Mouse (Mus musculus): ENCODE data around the gene Mrtfa. TPM values are rescaled to one million over a fixed set of nuclear protein-coding genes. Genes with fewer than 3 reads are reported as not detected.
A peak's percentile ranks its signal among the peaks of the same experiment; 100 is the strongest.

Mrtfa gene
- polyA plus RNA-seq, 1 experiment from 2014 or later, result 39.3 TPM

- H3K4me3 ChIP-seq (ENCODE audit: low read depth, low read length), result no peak overlapping the region
- no peaks in the 10 kb centered on the region for H3K27me3 ChIP-seq (ENCODE audit: control insufficient read depth, insufficient read depth, low read length)
- H3K4me1 ChIP-seq (ENCODE audit: control insufficient read depth, insufficient read depth, low read length), result peaks cover 20% of the 10 kb centered on the region; the same call in 1 of the 2 replicates
- WGBS, result 75% methylated on average over 6 of the region's 6 CpGs
- H3K9me3 ChIP-seq (ENCODE audit: control insufficient read depth, low read depth, low read length), result no peaks in the 10 kb centered on the region
- H3K36me3 ChIP-seq (ENCODE audit: control insufficient read depth, insufficient read depth, low read length), result no peaks in the 10 kb centered on the region
- H3K9ac ChIP-seq (replicated peaks; ENCODE audit: low read depth, low read length), result no peak overlapping the region
- ATAC-seq (ENCODE audit: insufficient number of reproducible peaks, insufficient read depth, low FRiP score, low read depth), result no peak
- no peak overlapping the region for H3K27ac ChIP-seq (ENCODE audit: low read length)
- no peak overlapping the region for H3K4me2 ChIP-seq (replicated peaks; ENCODE audit: low read depth, low read length)
Measured at GRCm38 (mm10) chr15:81034119-81034518, 156.4 kb downstream of the Mrtfa start.

GRCm38 (mm10) chr15:81032941-81033629 lies 157.5 kb downstream of the Mrtfa start:
- Histone ChIP-seq H3K27me3 (ENCODE audit: control insufficient read depth, insufficient read depth, low read length) (no peaks in the 10 kb centered on the region), H3K27ac (ENCODE audit: low read length) (no peak overlapping the region; the same call in 1 of the 2 replicates), H3K36me3 (ENCODE audit: control insufficient read depth, insufficient read depth, low read length) (no peaks in the 10 kb centered on the region), H3K9me3 (ENCODE audit: control insufficient read depth, low read depth, low read length) (no peaks in the 10 kb centered on the region), H3K4me3 (ENCODE audit: low read depth, low read length) (no peak overlapping the region), H3K4me2 (replicated peaks; ENCODE audit: low read depth, low read length) (no peak overlapping the region), H3K4me1 (ENCODE audit: control insufficient read depth, insufficient read depth, low read length) (peaks cover 20% of the 10 kb centered on the region; the same call in 1 of the 2 replicates), H3K9ac (replicated peaks; ENCODE audit: low read depth, low read length) (no peak overlapping the region)
- peak; percentile 46; the same call in 1 of the 2 replicates for ATAC-seq (ENCODE audit: insufficient number of reproducible peaks, insufficient read depth, low FRiP score, low read depth)
- 49% methylated on average over 9 of the region's 9 CpGs for WGBS

- Histone ChIP-seq H3K36me3 (ENCODE audit: control insufficient read depth, insufficient read depth, low read length) (no peaks in the 10 kb centered on the region), H3K27me3 (ENCODE audit: control insufficient read depth, insufficient read depth, low read length) (no peaks in the 10 kb centered on the region), H3K4me2 (replicated peaks; ENCODE audit: low read depth, low read length) (no peak overlapping the region), H3K9me3 (ENCODE audit: control insufficient read depth, low read depth, low read length) (no peaks in the 10 kb centered on the region), H3K4me3 (ENCODE audit: low read depth, low read length) (no peak overlapping the region), H3K27ac (ENCODE audit: low read length) (no peak overlapping the region), H3K4me1 (ENCODE audit: control insufficient read depth, insufficient read depth, low read length) (peaks cover 32% of the 10 kb centered on the region; the same call in 1 of the 2 replicates), H3K9ac (replicated peaks; ENCODE audit: low read depth, low read length) (no peak overlapping the region)
- 79% methylated on average over 4 of the region's 4 CpGs for WGBS
- no peak for ATAC-seq (ENCODE audit: insufficient number of reproducible peaks, insufficient read depth, low FRiP score, low read depth)
Measured at GRCm38 (mm10) chr15:81031611-81032010, 158.9 kb downstream of the Mrtfa start.

- WGBS, result 73% methylated on average over 10 of the region's 10 CpGs
- no peak overlapping the region for H3K4me2 ChIP-seq (replicated peaks; ENCODE audit: low read depth, low read length)
- no peak for ATAC-seq (ENCODE audit: insufficient number of reproducible peaks, insufficient read depth, low FRiP score, low read depth)
- no peaks in the 10 kb centered on the region for H3K27me3 ChIP-seq (ENCODE audit: control insufficient read depth, insufficient read depth, low read length)
- H3K4me3 ChIP-seq (ENCODE audit: low read depth, low read length), result no peak overlapping the region
- no peaks in the 10 kb centered on the region for H3K36me3 ChIP-seq (ENCODE audit: control insufficient read depth, insufficient read depth, low read length)
- H3K4me1 ChIP-seq (ENCODE audit: control insufficient read depth, insufficient read depth, low read length), result peaks cover 32% of the 10 kb centered on the region; the same call in 1 of the 2 replicates
- no peaks in the 10 kb centered on the region for H3K9me3 ChIP-seq (ENCODE audit: control insufficient read depth, low read depth, low read length)
- H3K9ac ChIP-seq (replicated peaks; ENCODE audit: low read depth, low read length), result no peak overlapping the region
- H3K27ac ChIP-seq (ENCODE audit: low read length), result no peak overlapping the region
Measured at GRCm38 (mm10) chr15:81030891-81031425, 159.6 kb downstream of the Mrtfa start.

- Histone ChIP-seq H3K27ac (ENCODE audit: low read length) (no peak overlapping the region; the same call in 1 of the 2 replicates), H3K9ac (replicated peaks; ENCODE audit: low read depth, low read length) (no peak overlapping the region; the same call in 1 of the 2 replicates)
Measured at GRCm38 (mm10) chr15:81027378-81028173, 163.0 kb downstream of the Mrtfa start.

GRCm38 (mm10) chr15:81026901-81027300 lies 163.7 kb downstream of the Mrtfa start:
- H3K27ac ChIP-seq (ENCODE audit: low read length), result no peak overlapping the region; the same call in 1 of the 2 replicates

More at GRCm38 (mm10) chr15:81027378-81028173, 163.0 kb downstream of the Mrtfa start:
- Histone ChIP-seq H3K4me2 (replicated peaks; ENCODE audit: low read depth, low read length) (no peak overlapping the region), H3K27me3 (ENCODE audit: control insufficient read depth, insufficient read depth, low read length) (no peaks in the 10 kb centered on the region), H3K9me3 (ENCODE audit: control insufficient read depth, low read depth, low read length) (no peaks in the 10 kb centered on the region), H3K4me3 (ENCODE audit: low read depth, low read length) (no peak overlapping the region), H3K4me1 (ENCODE audit: control insufficient read depth, insufficient read depth, low read length) (peaks cover 12% of the 10 kb centered on the region; the same call in 1 of the 2 replicates), H3K36me3 (ENCODE audit: control insufficient read depth, insufficient read depth, low read length) (no peaks in the 10 kb centered on the region)
- WGBS, result 29% methylated on average over 8 of the region's 8 CpGs
- ATAC-seq (ENCODE audit: insufficient number of reproducible peaks, insufficient read depth, low FRiP score, low read depth), result peak; percentile 76

GRCm38 (mm10) chr15:81023842-81024241 lies 166.7 kb downstream of the Mrtfa start:
- 88% methylated on average over 9 of the region's 9 CpGs for whole genome bisulfite sequencing
- ATAC-seq (ENCODE audit: insufficient number of reproducible peaks, insufficient read depth, low FRiP score, low read depth), result no peak

More at GRCm38 (mm10) chr15:81026901-81027300, 163.7 kb downstream of the Mrtfa start:
- H3K4me2 ChIP-seq (replicated peaks; ENCODE audit: low read depth, low read length), result no peak overlapping the region
- H3K4me3 ChIP-seq (ENCODE audit: low read depth, low read length), result no peak overlapping the region
- no peaks in the 10 kb centered on the region for H3K9me3 ChIP-seq (ENCODE audit: control insufficient read depth, low read depth, low read length)
- 64% methylated on average over 5 of the region's 5 CpGs for WGBS
- ATAC-seq (ENCODE audit: insufficient number of reproducible peaks, insufficient read depth, low FRiP score, low read depth), result no peak
- peaks cover 12% of the 10 kb centered on the region; the same call in 1 of the 2 replicates for H3K4me1 ChIP-seq (ENCODE audit: control insufficient read depth, insufficient read depth, low read length)
- H3K27me3 ChIP-seq (ENCODE audit: control insufficient read depth, insufficient read depth, low read length), result no peaks in the 10 kb centered on the region
- no peaks in the 10 kb centered on the region for H3K36me3 ChIP-seq (ENCODE audit: control insufficient read depth, insufficient read depth, low read length)
- H3K9ac ChIP-seq (replicated peaks; ENCODE audit: low read depth, low read length), result no peak overlapping the region; the same call in 1 of the 2 replicates

DNA sequence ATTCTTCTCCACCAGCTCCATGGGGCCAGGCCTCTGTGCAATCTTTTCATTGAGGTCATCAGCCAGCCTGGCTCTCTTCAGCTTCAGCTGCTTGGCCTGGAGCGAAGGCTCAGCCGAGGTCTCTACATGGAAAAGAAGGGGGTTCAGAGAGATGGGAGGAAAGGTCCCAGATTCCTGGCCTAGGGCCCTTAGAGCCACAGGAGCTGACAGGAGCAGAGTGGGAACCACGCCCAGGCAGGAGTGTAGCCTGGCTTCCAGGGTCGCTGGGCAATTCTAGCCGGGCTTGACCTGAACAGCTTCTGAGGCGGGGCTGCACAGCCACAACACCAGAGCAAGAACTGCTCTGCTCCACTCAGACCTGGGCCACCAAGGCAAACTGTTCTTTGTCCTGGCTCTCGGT lies 168.1 kb downstream of the Mrtfa start:
- WGBS, result 76% methylated on average over 7 of the region's 7 CpGs
- H3K36me3 ChIP-seq (ENCODE audit: control insufficient read depth, insufficient read depth, low read length), result peaks cover 30% of the 10 kb centered on the region
- H3K4me1 ChIP-seq (ENCODE audit: control insufficient read depth, insufficient read depth, low read length), result 0 out of 2 replicates have a peak, but pooled peaks cover 7% of the 10 kb centered on the region
- H3K4me3 ChIP-seq (ENCODE audit: low read depth, low read length), result no peak overlapping the region
- H3K4me2 ChIP-seq (replicated peaks; ENCODE audit: low read depth, low read length), result no peak overlapping the region
- H3K9me3 ChIP-seq (ENCODE audit: control insufficient read depth, low read depth, low read length), result no peaks in the 10 kb centered on the region
- no peak overlapping the region for H3K9ac ChIP-seq (replicated peaks; ENCODE audit: low read depth, low read length)
- no peak for ATAC-seq (ENCODE audit: insufficient number of reproducible peaks, insufficient read depth, low FRiP score, low read depth)
- no peaks in the 10 kb centered on the region for H3K27me3 ChIP-seq (ENCODE audit: control insufficient read depth, insufficient read depth, low read length)
- H3K27ac ChIP-seq (ENCODE audit: low read length), result no peak overlapping the region

More at GRCm38 (mm10) chr15:81023842-81024241, 166.7 kb downstream of the Mrtfa start:
- Histone ChIP-seq H3K36me3 (ENCODE audit: control insufficient read depth, insufficient read depth, low read length) (peaks cover 17% of the 10 kb centered on the region; the same call in 1 of the 2 replicates), H3K4me2 (replicated peaks; ENCODE audit: low read depth, low read length) (no peak overlapping the region), H3K27ac (ENCODE audit: low read length) (no peak overlapping the region), H3K4me3 (ENCODE audit: low read depth, low read length) (no peak overlapping the region), H3K9ac (replicated peaks; ENCODE audit: low read depth, low read length) (no peak overlapping the region), H3K27me3 (ENCODE audit: control insufficient read depth, insufficient read depth, low read length) (no peaks in the 10 kb centered on the region), H3K9me3 (ENCODE audit: control insufficient read depth, low read depth, low read length) (no peaks in the 10 kb centered on the region), H3K4me1 (ENCODE audit: control insufficient read depth, insufficient read depth, low read length) (peaks cover 12% of the 10 kb centered on the region; the same call in 1 of the 2 replicates)
